Mouse (Mus musculus) CH12.LX (cell line): ENCODE measurements around the gene Ythdf2. TPM values are rescaled to one million over a fixed set of nuclear protein-coding genes. Genes with fewer than 3 reads are reported as not detected.
A peak's percentile ranks its signal among the peaks of the same experiment; 100 is the strongest.

ENCODE experiments used
- DNase-seq: peaks from one replicate; pipeline ENCODE4 v3.0.0-alpha.2; 2013; ENCODE audit errors: extremely low read depth
- H3K27ac ChIP-seq: 2 replicates; pipeline ENCODE4 v1.5.1; 2012; ENCODE audit warnings: low read depth, mild to moderate bottlenecking, control low read depth, moderate library complexity; ENCODE audit not compliant: insufficient read depth
- H3K27me3 ChIP-seq: replicated peaks from 2 replicates; pipeline ENCODE3; 2012; ENCODE audit warnings: inconsistent platforms
- H3K36me3 ChIP-seq, 2 experiments: replicated peaks in 1 of 2; 2 replicates each; pipeline versions ENCODE3 to v1.6.1; 2012; ENCODE audit warnings: inconsistent platforms in 1 of 2, low read length in 1 of 2, mild to moderate bottlenecking in 1 of 2, mixed read lengths in 1 of 2, moderate library complexity in 1 of 2; ENCODE audit not compliant: control insufficient read depth in 1 of 2, insufficient read depth in 1 of 2
- H3K4me1 ChIP-seq, 2 experiments: 2 replicates each; pipeline ENCODE4 v1.6.1; 2012; ENCODE audit warnings: inconsistent platforms in 1 of 2, moderate library complexity in 1 of 2; ENCODE audit not compliant: insufficient read depth in 2 of 2, control insufficient read depth in 1 of 2
- H3K4me2 ChIP-seq: 2 replicates; pipeline ENCODE4 v1.6.1; 2012; ENCODE audit warnings: low read depth, mild to moderate bottlenecking, control low read depth; ENCODE audit not compliant: poor library complexity, insufficient read depth, severe bottlenecking
- H3K4me3 ChIP-seq, 3 experiments: fragments of 150-350 bp in 1 of 3; sonication (generic) in 1 of 3; replicated peaks in 1 of 3; 2 replicates each; pipeline versions ENCODE3 to v1.5.1; 2011 to 2012; ENCODE audit warnings: low read depth in 2 of 3, low read length in 2 of 3, mild to moderate bottlenecking in 2 of 3, moderate library complexity in 2 of 3, control low read depth in 1 of 3, improper control_type of control experiment in 1 of 3, inconsistent platforms in 1 of 3, mixed read lengths in 1 of 3; ENCODE audit not compliant: poor library complexity in 1 of 3
- H3K79me2 ChIP-seq: replicated peaks from 2 replicates; pipeline ENCODE4 v1.6.1; 2012; ENCODE audit warnings: mild to moderate bottlenecking, moderate library complexity; ENCODE audit not compliant: control insufficient read depth, poor library complexity, insufficient read depth, severe bottlenecking; ENCODE audit errors: extremely low read depth
- H3K9ac ChIP-seq: 2 replicates; pipeline ENCODE4 v1.6.1; 2012; ENCODE audit warnings: low read depth, mild to moderate bottlenecking, control low read depth, moderate library complexity; ENCODE audit not compliant: insufficient read depth
- H3K9me3 ChIP-seq: replicated peaks from 2 replicates; pipeline ENCODE3; 2012; ENCODE audit warnings: low read length, inconsistent platforms, mixed read lengths
- BHLHE40 ChIP-seq: IDR thresholded peaks from 2 replicates; pipeline ENCODE4 v1.6.1; 2011; ENCODE audit warnings: mild to moderate bottlenecking, low read depth, low read length, improper control_type of control experiment
- CHD1 ChIP-seq: IDR thresholded peaks from 2 replicates; pipeline ENCODE4 v1.6.1; 2012; ENCODE audit warnings: low read depth, low read length, improper control_type of control experiment, inconsistent platforms
- E2F4 ChIP-seq: IDR thresholded peaks from 2 replicates; pipeline ENCODE4 v1.6.1; 2011; ENCODE audit warnings: low read depth, low read length, improper control_type of control experiment; ENCODE audit not compliant: insufficient replicate concordance
- ELF1 ChIP-seq: IDR thresholded peaks from 2 replicates; pipeline ENCODE4 v1.6.1; 2014; ENCODE audit warnings: low read depth, mild to moderate bottlenecking, inconsistent platforms, low read length, improper control_type of control experiment
- EP300 ChIP-seq: IDR thresholded peaks from 2 replicates; pipeline ENCODE4 v1.6.1; 2011; ENCODE audit warnings: low read length, improper control_type of control experiment
- ETS1 ChIP-seq: conservative IDR thresholded peaks from 2 replicates; pipeline ENCODE4 v1.6.1; 2012; ENCODE audit warnings: low read depth, mild to moderate bottlenecking, inconsistent platforms, low read length, improper control_type of control experiment, moderate library complexity
- GABPA ChIP-seq: IDR thresholded peaks from 2 replicates; pipeline ENCODE4 v1.6.1; 2012; ENCODE audit warnings: low read depth, low read length, improper control_type of control experiment, inconsistent platforms; ENCODE audit not compliant: insufficient replicate concordance
- IRF4 ChIP-seq: IDR thresholded peaks from 2 replicates; pipeline ENCODE4 v1.6.1; 2014; ENCODE audit warnings: low read depth, mild to moderate bottlenecking, inconsistent platforms, low read length, improper control_type of control experiment
- JUN ChIP-seq: IDR thresholded peaks from 2 replicates; pipeline ENCODE4 v1.6.1; 2011; ENCODE audit warnings: low read depth, mild to moderate bottlenecking, low read length, improper control_type of control experiment, moderate library complexity; ENCODE audit not compliant: insufficient read depth
- KAT2A ChIP-seq: IDR thresholded peaks from 2 replicates; pipeline ENCODE4 v1.6.1; 2012; ENCODE audit warnings: low read length, improper control_type of control experiment, inconsistent platforms; ENCODE audit not compliant: insufficient replicate concordance
- MAX ChIP-seq: IDR thresholded peaks from 2 replicates; pipeline ENCODE4 v1.6.1; 2011; ENCODE audit warnings: low read length, improper control_type of control experiment
- MAZ ChIP-seq: IDR thresholded peaks from 2 replicates; pipeline ENCODE4 v1.6.1; 2012; ENCODE audit warnings: low read depth, mild to moderate bottlenecking, inconsistent platforms, low read length, improper control_type of control experiment, moderate library complexity
- MXI1 ChIP-seq: IDR thresholded peaks from 2 replicates; pipeline ENCODE4 v1.6.1; 2011; ENCODE audit warnings: mild to moderate bottlenecking, low read depth, low read length, improper control_type of control experiment
- NELFE ChIP-seq: IDR thresholded peaks from 2 replicates; pipeline ENCODE4 v1.6.1; 2011; ENCODE audit warnings: low read depth, low read length, improper control_type of control experiment
- NRF1 ChIP-seq: IDR thresholded peaks from 2 replicates; pipeline ENCODE4 v1.6.1; 2014; ENCODE audit warnings: low read depth, mild to moderate bottlenecking, inconsistent platforms, low read length, improper control_type of control experiment, moderate library complexity
- RCOR1 ChIP-seq: conservative IDR thresholded peaks from 2 replicates; pipeline ENCODE4 v1.6.1; 2012; ENCODE audit warnings: low read depth, mild to moderate bottlenecking, inconsistent platforms, low read length, improper control_type of control experiment
- SMC3 ChIP-seq: IDR thresholded peaks from 2 replicates; pipeline ENCODE4 v1.6.1; 2011; ENCODE audit warnings: low read depth, low read length, improper control_type of control experiment
- UBTF ChIP-seq: IDR thresholded peaks from 2 replicates; pipeline ENCODE4 v1.6.1; 2012; ENCODE audit warnings: low read depth, mild to moderate bottlenecking, inconsistent platforms, low read length, improper control_type of control experiment, moderate library complexity
- USF2 ChIP-seq: conservative IDR thresholded peaks from 2 replicates; pipeline ENCODE4 v1.6.1; 2011; ENCODE audit warnings: low read depth, low read length, improper control_type of control experiment
- ZKSCAN1 ChIP-seq: IDR thresholded peaks from 2 replicates; pipeline ENCODE4 v1.6.1; 2012; ENCODE audit warnings: low read depth, inconsistent platforms, low read length, improper control_type of control experiment, borderline replicate concordance
- ZMIZ1 ChIP-seq: IDR thresholded peaks from 2 replicates; pipeline ENCODE4 v1.6.1; 2012; ENCODE audit warnings: low read depth, mild to moderate bottlenecking, inconsistent platforms, low read length, improper control_type of control experiment
- dilution Hi-C: fragments of 300-500 bp; cut with MboI; formaldehyde crosslinking; loops from 2 replicates; pipeline ENCODE4 v1.14.3; 2020; ENCODE audit warnings: low sequenced_read_pairs; ENCODE audit not compliant: extremely low pct_unique_long_range_greater_than_20kb, extremely low pct_ligation_motif_present
- in situ Hi-C: fragments of 300-500 bp; cut with MboI; formaldehyde crosslinking; loops from 3 replicates; pipeline ENCODE4 v1.14.3; 2019; ENCODE audit warnings: low sequenced_read_pairs, low pct_ligation_motif_present, low pct_unique_long_range_greater_than_20kb, mixed read lengths
- polyA plus RNA-seq: library from polyadenylated mRNA; unstranded; fragments of >175 nt; gene quantifications from 2 replicates; pipeline ENCODE4 v1.2.1, GENCODE M21; 2012; ENCODE audit warnings: low read depth; ENCODE audit not compliant: insufficient read length
- total RNA-seq, 2 experiments: library from RNA; depleted of rRNA; stranded (reverse); fragments of 300-350 nt in 1 of 2; fragments of >200 nt in 1 of 2; gene quantifications; 2 replicates each; pipeline ENCODE4 v1.2.3; 2012 to 2014

The Ythdf2 gene
- total and polyA plus RNA-seq, 3 experiments: 51.6 to 78.3 (median 56.5) TPM

GRCm38 (mm10) chr4:132178630-132179059, 33.5 kb downstream of the Ythdf2 start (continued):
- peak; percentile 32 for TF ChIP-seq JUN
- no peak for TF ChIP-seq E2F4
- TF ChIP-seq MAX: no peak
- TF ChIP-seq UBTF: no peak
- TF ChIP-seq IRF4: peak; percentile 54; the same call in 1 of the 2 replicates
- no peak for TF ChIP-seq USF2

GRCm38 (mm10) chr4:132176474-132176873, 35.6 kb downstream of the Ythdf2 start:
- in situ Hi-C loops (loop anchor here (10.0 to 25.0 kb wide), 2 partner anchors 82 to 236 kb away; partner anchors contain the start of gene Phactr4), dilution Hi-C loops (no loop called here)
- Histone ChIP-seq H3K27me3 (peaks cover 1% of the 10 kb centered on the region), H3K4me3 (no peak overlapping the region), H3K9me3 (no peaks in the 10 kb centered on the region), H3K36me3 (peaks cover 0 to 13% of the 10 kb centered on the region in 2 experiments), H3K9ac (no peak overlapping the region), H3K27ac (no peak overlapping the region), H3K79me2 (no peaks in the 10 kb centered on the region; the same call in 1 of the 2 replicates), H3K4me1 (peaks cover 4 to 29% of the 10 kb centered on the region in 2 experiments; a peak in 3 of 4 replicates), H3K4me2 (no peak overlapping the region)
- no peak for DNase-seq
- no peak for TF ChIP-seq NRF1
- no peak for TF ChIP-seq ETS1
- TF ChIP-seq CHD1: no peak
- no peak for TF ChIP-seq EP300
- no peak for TF ChIP-seq GABPA
- TF ChIP-seq MAZ: no peak
- no peak for TF ChIP-seq ELF1
- no peak for TF ChIP-seq MXI1
- no peak for TF ChIP-seq ZMIZ1
- TF ChIP-seq RCOR1: no peak
- TF ChIP-seq NELFE: no peak
- TF ChIP-seq SMC3: no peak
- TF ChIP-seq E2F4: no peak
- TF ChIP-seq KAT2A: no peak
- no peak for TF ChIP-seq ZKSCAN1
- TF ChIP-seq BHLHE40: no peak
